Mouse (Mus musculus) spleen, embryonic (tissue): ENCODE measurements around the gene Rreb1.

Experiments used
- CTCF ChIA-PET: fragments of 350-600 bp; sonication (Branson Sonifier 250); formaldehyde crosslinking; loops from one replicate; lab custom pipeline; 2022; lab: Charles Lee

Gene Rreb1

GRCm38 (mm10) chr13:37778147-37778593, at the start of gene Rreb1:
TSS of gene Rreb1 (plus strand) at chr13:37778400.
- CTCF ChIA-PET, result interaction anchor here (0.6 kb wide), 1 partner anchor 18 kb away, joined by 3 read pairs; no protein-coding TSS in a partner anchor

GRCm38 (mm10) chr13:37728551-37728950, 49.6 kb upstream of the Rreb1 start:
- CTCF ChIA-PET, result interaction anchor here (0.7 kb wide), 1 partner anchor 23 kb away, joined by 3 read pairs; no protein-coding TSS in a partner anchor

GRCm38 (mm10) chr13:37731914-37732693, 46.1 kb upstream of the Rreb1 start:
- CTCF ChIA-PET, result no interaction called here

- CTCF ChIA-PET, result interaction anchor here (0.7 kb wide), 1 partner anchor 875 kb away, joined by 3 read pairs; no protein-coding TSS in a partner anchor
Measured at GRCm38 (mm10) chr13:37734501-37734900, 43.7 kb upstream of the Rreb1 start.

- CTCF ChIA-PET, result interaction anchor here (0.6 kb wide), 1 partner anchor 91 kb away, joined by 3 read pairs; no protein-coding TSS in a partner anchor
Measured at GRCm38 (mm10) chr13:37740111-37740510, 38.1 kb upstream of the Rreb1 start.

- CTCF ChIA-PET, result interaction anchor here (0.6 kb wide), 1 partner anchor 71 kb away, joined by 4 read pairs; no protein-coding TSS in a partner anchor
Measured at GRCm38 (mm10) chr13:37740752-37741151, 37.4 kb upstream of the Rreb1 start.

- CTCF ChIA-PET, result interaction anchor here (1.0 kb wide), 1 partner anchor 9 kb away, joined by 12 read pairs; no protein-coding TSS in a partner anchor
Measured at GRCm38 (mm10) chr13:37742248-37742647, 36.0 kb upstream of the Rreb1 start.

- CTCF ChIA-PET, result interaction anchor here (0.6 kb wide), 1 partner anchor 57 kb away, joined by 4 read pairs; no protein-coding TSS in a partner anchor
Measured at GRCm38 (mm10) chr13:37747504-37747903, 30.7 kb upstream of the Rreb1 start.

- CTCF ChIA-PET, result no interaction called here
Measured at GRCm38 (mm10) chr13:37749485-37749884, 28.7 kb upstream of the Rreb1 start.

GRCm38 (mm10) chr13:37751154-37751950, 26.8 kb upstream of the Rreb1 start:
- CTCF ChIA-PET, result no interaction called here

- CTCF ChIA-PET, result no interaction called here
Measured at GRCm38 (mm10) chr13:37759341-37760012, 18.7 kb upstream of the Rreb1 start.

GRCm38 (mm10) chr13:37760013-37760342, 18.2 kb upstream of the Rreb1 start:
- CTCF ChIA-PET, result interaction anchor here (0.7 kb wide), 1 partner anchor 19 kb away, joined by 3 read pairs; the partner anchor contains the start of gene Rreb1

- CTCF ChIA-PET, result interaction anchor here (0.7 kb wide), 1 partner anchor 18 kb away, joined by 3 read pairs; the partner anchor contains the start of gene Rreb1
Measured at GRCm38 (mm10) chr13:37760373-37760772, 17.8 kb upstream of the Rreb1 start.

- CTCF ChIA-PET, result no interaction called here
Measured at GRCm38 (mm10) chr13:37760957-37761941, 17.0 kb upstream of the Rreb1 start.

- CTCF ChIA-PET, result no interaction called here
Measured at GRCm38 (mm10) chr13:37763800-37764407, 14.3 kb upstream of the Rreb1 start.

- CTCF ChIA-PET, result no interaction called here
Measured at GRCm38 (mm10) chr13:37769777-37770176, 8.4 kb upstream of the Rreb1 start.

GRCm38 (mm10) chr13:37773476-37773875, 4.7 kb upstream of the Rreb1 start:
- CTCF ChIA-PET, result interaction anchor here (0.6 kb wide), 1 partner anchor 19 kb away, joined by 9 read pairs; no protein-coding TSS in a partner anchor

- CTCF ChIA-PET, result no interaction called here
Measured at GRCm38 (mm10) chr13:37776675-37777074, 1.5 kb upstream of the Rreb1 start.

GRCm38 (mm10) chr13:37777351-37778146, 651 bp upstream of the Rreb1 start:
- CTCF ChIA-PET, result no interaction called here
